Mouse (Mus musculus) heart, adult 2 months (tissue): Measurements from ENCODE around the gene Birc5.

Experiments used
- CTCF ChIP-seq: fragments of 200-600 bp; IDR thresholded peaks from 2 replicates; pipeline ENCODE4 v1.8.1; 2022; ENCODE audit warnings: antibody characterized with exemption, mild to moderate bottlenecking, moderate library complexity
- POLR2A ChIP-seq: fragments of 200-500 bp; IDR thresholded peaks from 2 replicates; pipeline ENCODE4 v1.6.1; 2011; ENCODE audit warnings: mild to moderate bottlenecking, low read depth, low read length, control low read depth; ENCODE audit not compliant: insufficient read depth

GRCm38 (mm10) chr11:117830401-117830800 is 18.6 kb upstream of the Birc5 start:
- no peak for TF ChIP-seq POLR2A
- TF ChIP-seq CTCF: no peak
